In the genomic region with DNA sequence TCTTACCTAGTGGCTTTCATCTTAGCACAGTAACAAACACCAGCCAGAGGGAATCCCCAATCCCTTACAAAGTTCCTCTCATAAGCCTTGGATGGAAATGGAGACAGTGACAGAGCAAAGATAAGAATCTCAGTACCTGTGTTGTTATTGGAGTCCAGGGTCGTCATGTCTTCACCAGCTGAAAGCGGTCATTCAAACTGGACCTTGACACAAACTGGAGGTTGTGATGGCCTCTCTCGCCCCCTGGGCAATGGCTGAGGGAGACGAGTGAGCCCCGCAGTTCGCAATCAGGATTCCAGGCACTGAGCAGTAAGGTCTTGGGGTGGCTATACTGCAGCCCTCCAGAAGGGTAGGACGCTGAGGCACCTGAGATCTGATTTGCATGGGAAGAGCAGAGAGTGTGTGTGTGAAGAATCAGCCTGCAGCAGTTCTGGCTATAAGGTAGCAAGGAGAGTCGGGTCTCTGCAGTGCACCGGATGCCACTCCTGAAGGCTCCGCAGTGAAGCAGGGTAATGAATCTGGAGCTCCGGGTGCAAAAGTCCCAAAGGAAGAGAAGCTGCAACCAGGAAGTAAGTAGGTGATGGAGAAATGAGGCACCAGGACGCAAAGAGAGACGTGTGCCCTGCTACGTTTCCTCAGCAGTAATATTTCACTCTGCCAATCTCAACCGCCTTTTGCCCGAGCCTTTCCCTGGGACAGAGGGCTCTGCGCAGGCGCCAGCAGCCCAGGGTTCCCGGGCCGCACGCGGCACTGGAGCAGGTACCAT, we compare ENCODE assay signal across 8 mouse cellular contexts. TPM values are rescaled to one million over a fixed set of nuclear protein-coding genes. Genes with fewer than 3 reads are reported as not detected.
DNase-seq lines count a peak whose midpoint lies in the region; ATAC-seq and TF ChIP-seq lines count a peak whose summit lies in the region.

A gene (minus strand): TSS at position 752 of the 766 bp plus-strand sequence.

- no peak for DNase-seq in lung, adult 18-20 months
- DNase-seq in heart, adult 8-10 months (ENCODE audit: low spot score): no peak
- no peak for DNase-seq in layer of hippocampus, postnatal 25 days (ENCODE audit: extremely low spot score in 1 of 2, low spot score in 1 of 2)
- DNase-seq in urinary bladder, postnatal 14 days (ENCODE audit: low spot score): no peak
- DNase-seq in spleen, adult 12 weeks (ENCODE audit: low spot score): no peak

- ATAC-seq in lung, embryonic 15.5 days (ENCODE audit: borderline replicate concordance, extremely low read depth, low FRiP score, low TSS enrichment): no peak

- H3K27me3 ChIP-seq in lung, embryonic 15.5 days: no peaks in the 10 kb centered on the region
- H3K27me3 ChIP-seq in myocyte (ENCODE audit: control insufficient read depth, insufficient read depth, insufficient read length): no peaks in the 10 kb centered on the region

- no peak for TF ChIP-seq CTCF in bone marrow, adult 2 months (IDR thresholded peaks at IDR 0.05; ENCODE audit: control insufficient read depth, insufficient read depth, low read length)

- peak within 1 kb of the TSS; percentile 95 for H3K27ac ChIP-seq in lung, embryonic 15.5 days
- H3K27ac ChIP-seq in bone marrow, adult 2 months (ENCODE audit: control insufficient read depth, insufficient read depth, low read depth, low read length, poor library complexity): peak within 1 kb of the TSS; percentile 13

- peaks cover 77% of the 10 kb centered on the region for H3K4me1 ChIP-seq in lung, embryonic 15.5 days
- peaks cover 13% of the 10 kb centered on the region; the same call in 1 of the 2 replicates for H3K4me1 ChIP-seq in bone marrow, adult 2 months (ENCODE audit: control insufficient read depth, insufficient read depth, low read length)

- peak within 1 kb of the TSS; percentile 36 for H3K4me3 ChIP-seq in lung, embryonic 15.5 days
- H3K4me3 ChIP-seq in bone marrow, adult 2 months (replicated peaks; ENCODE audit: control insufficient read depth, low read depth, low read length): peak within 1 kb of the TSS; percentile 48
- peak within 1 kb of the TSS; percentile 75 for H3K4me3 ChIP-seq in myocyte

- peak within 1 kb of the TSS; percentile 87 for H3K4me2 ChIP-seq in lung, embryonic 15.5 days
- peak within 1 kb of the TSS; percentile 99 for H3K4me2 ChIP-seq in myocyte (ENCODE audit: low read depth)

- WGBS in lung, embryonic 15.5 days: under 1% methylated on average over 22 of the region's 22 CpGs
- under 1% methylated on average over 22 of the region's 22 CpGs for WGBS in bone marrow, adult 2 months

- no peak for TF ChIP-seq POLR2A in bone marrow, adult 2 months (IDR thresholded peaks at IDR 0.05; ENCODE audit: borderline replicate concordance, control insufficient read depth, low read depth, low read length)
- peak; percentile 93 for TF ChIP-seq POLR2A in myocyte (IDR thresholded peaks at IDR 0.05; ENCODE audit: insufficient read length, low read depth)

- H3ac ChIP-seq in myocyte (ENCODE audit: control insufficient read depth, insufficient read length): peak within 1 kb of the TSS; percentile 34

- peak within 1 kb of the TSS; percentile 28 for H3K9ac ChIP-seq in lung, embryonic 15.5 days

- no peaks in the 10 kb centered on the region for H3K9me3 ChIP-seq in lung, embryonic 15.5 days

- peaks cover 18% of the 10 kb centered on the region for H3K79me2 ChIP-seq in myocyte (ENCODE audit: control insufficient read depth, insufficient read depth)

- H3K36me3 ChIP-seq in lung, embryonic 15.5 days: no peaks in the 10 kb centered on the region
- peaks cover 19% of the 10 kb centered on the region for H3K36me3 ChIP-seq in myocyte (ENCODE audit: control insufficient read depth, insufficient read depth)

TF ChIP-seq in myocyte, 11 proteins besides CTCF, POLR2A, EP300 and RAD21:
- no peak for TF ChIP-seq TCF12 (IDR thresholded peaks at IDR 0.05; ENCODE audit: insufficient read depth, poor library complexity, severe bottlenecking)
- no peak for TF ChIP-seq USF1 (IDR thresholded peaks at IDR 0.05; ENCODE audit: low read depth)
- no peak for TF ChIP-seq E2F4 (IDR thresholded peaks at IDR 0.05; ENCODE audit: insufficient read depth)
- no peak for TF ChIP-seq REST (IDR thresholded peaks at IDR 0.05; ENCODE audit: insufficient read depth, insufficient read length)
- no peak for TF ChIP-seq CEBPB (IDR thresholded peaks at IDR 0.05; ENCODE audit: insufficient read depth, poor library complexity, severe bottlenecking)
- no peak for TF ChIP-seq TCF3 (IDR thresholded peaks at IDR 0.05; ENCODE audit: insufficient read length, low read depth)
- TF ChIP-seq MYOD1 (IDR thresholded peaks at IDR 0.05; ENCODE audit: control insufficient read depth in 1 of 3, insufficient read length in 2 of 3, low read depth in 2 of 3): peak in 1 of 3 experiments; percentile 31
- TF ChIP-seq SRF (IDR thresholded peaks at IDR 0.05; ENCODE audit: control insufficient read depth, insufficient read length, low read depth): no peak
- peak; percentile 95 for TF ChIP-seq POLR2AphosphoS2 (IDR thresholded peaks at IDR 0.05; ENCODE audit: insufficient read length, low read depth)
- TF ChIP-seq MYOG (IDR thresholded peaks at IDR 0.05; ENCODE audit: control insufficient read depth in 1 of 3, insufficient read depth in 1 of 3, insufficient read length in 2 of 3, low read depth in 2 of 3): no peak
- TF ChIP-seq MAX (IDR thresholded peaks at IDR 0.05; ENCODE audit: low read depth): no peak

RNA-seq across cellular contexts. Expression of the gene that starts here (rescaled TPM):
- 1.0 and 1.5 TPM in 2 replicates for polyA plus RNA-seq in lung, embryonic 15.5 days (2015; fragmentation: Nextera tagmentation; extraction: Ambion mirVana)
- polyA plus RNA-seq in bone marrow, adult 2 months (2011; ENCODE audit: insufficient read depth, insufficient read length, low replicate concordance, missing spikeins): 2.4 and 4.8 TPM in 2 replicates
- 100 to 1,000 TPM in 2 of 4 experiments, 10 to 100 TPM in 2; 81.4 to 121 (median 101) TPM for total RNA-seq in heart, adult 8-10 months (2022)
- 10 to 100 TPM; 78.1 to 92.2 TPM for total RNA-seq in layer of hippocampus, postnatal 25 days (2021)
- 49.1 TPM for polyA plus RNA-seq in myocyte (2012; fragmentation: generic; extraction: Trizol)
